Mouse (Mus musculus): Measurements from ENCODE around the gene Leo1. TPM values are rescaled to one million over a fixed set of nuclear protein-coding genes. Genes with fewer than 3 reads are reported as not detected.

Leo1 gene
- total and polyA plus RNA-seq, 2 experiments = 2.1 to 6.3 TPM

DNA sequence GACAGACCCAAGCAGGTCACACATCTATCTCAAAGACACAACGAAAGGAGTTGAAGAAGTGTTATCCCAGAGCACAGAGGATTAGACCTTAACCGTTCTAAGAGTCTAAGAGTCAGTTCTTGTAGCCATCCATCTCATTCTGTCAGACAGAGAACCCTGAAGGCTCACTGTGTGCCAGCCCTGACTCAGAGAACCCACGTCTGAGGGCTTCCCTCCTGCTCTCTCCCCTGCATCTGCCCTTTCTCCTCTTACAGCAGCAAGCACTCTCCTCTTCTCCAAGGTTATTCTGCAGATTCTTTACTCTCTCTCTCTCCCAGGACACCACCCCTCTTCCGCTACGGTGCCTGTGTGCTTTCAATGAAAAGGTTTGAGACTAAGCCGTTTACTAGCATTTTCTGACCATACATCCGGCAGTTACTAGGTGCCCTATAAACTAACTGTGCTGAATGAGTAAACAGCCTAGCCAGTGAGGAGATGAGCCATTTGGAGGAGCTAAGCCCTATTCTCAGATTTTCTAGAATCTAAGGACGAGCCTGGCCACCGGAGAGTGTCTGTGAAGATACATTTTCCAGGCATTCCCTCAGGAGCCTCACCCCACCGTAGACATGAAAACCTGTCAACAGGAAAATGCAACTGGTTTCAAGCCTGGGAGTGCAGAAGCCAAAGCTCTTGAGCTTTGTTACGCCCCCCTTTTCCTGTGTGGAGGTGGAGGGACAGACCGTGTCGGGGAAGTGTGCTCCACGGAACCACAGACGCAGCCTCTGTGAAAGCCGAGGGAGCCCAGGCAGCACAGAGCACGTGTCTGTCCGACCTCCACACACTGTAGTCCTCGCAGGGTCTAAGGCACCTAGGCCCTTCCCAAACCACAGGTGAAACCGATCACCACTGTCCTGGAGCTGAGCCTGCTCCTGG is 39.5 kb upstream of the Leo1 start:
- Histone ChIP-seq H3K9ac (ENCODE audit: low read depth, low read length) (no peak overlapping the region), H3K27me3 (ENCODE audit: control insufficient read depth, insufficient read depth, low read length) (no peaks in the 10 kb centered on the region), H3K79me2 (ENCODE audit: control insufficient read depth, insufficient read depth, low read length) (peaks cover 49% of the 10 kb centered on the region), H3K36me3 (ENCODE audit: control insufficient read depth, insufficient read depth, low read length) (peaks cover 6% of the 10 kb centered on the region; the same call in 1 of the 2 replicates), H3K27ac (replicated peaks; ENCODE audit: insufficient read depth, low read depth, low read length) (no peak overlapping the region), H3K4me1 (ENCODE audit: control insufficient read depth, insufficient read depth, low read length) (peaks cover 10% of the 10 kb centered on the region), H3K4me3 (ENCODE audit: insufficient read depth, low read depth, low read length) (no peak overlapping the region)
- 70% methylated on average over 20 of the region's 20 CpGs for WGBS
- no peak for DNase-seq (ENCODE audit: extremely low read depth, low read depth, low spot score)
- TF ChIP-seq CTCF (IDR thresholded peaks at IDR 0.05; ENCODE audit: low read depth, low read length) (no peak), POLR2A (IDR thresholded peaks at IDR 0.05; ENCODE audit: extremely low read depth, insufficient read depth, low read length) (no peak)

DNA sequence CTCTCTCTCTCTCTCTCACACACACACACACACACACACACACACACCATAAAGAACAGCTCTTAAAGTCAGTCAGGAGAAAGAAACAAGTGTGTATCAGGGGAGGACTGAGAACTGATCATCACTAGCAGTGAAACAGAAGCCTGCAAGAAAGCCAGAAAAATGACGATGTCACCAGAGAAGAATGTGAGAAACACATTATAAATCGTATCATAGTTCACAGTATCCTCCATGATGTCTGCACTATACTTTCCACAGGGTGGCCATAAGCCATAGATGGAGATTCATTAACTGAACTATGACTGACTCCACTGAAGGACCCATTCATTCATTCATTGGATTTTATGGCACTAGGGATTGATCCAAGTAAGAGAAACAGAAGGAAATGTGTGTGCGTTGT is 37.8 kb upstream of the Leo1 start:
- Histone ChIP-seq H3K4me1 (ENCODE audit: control insufficient read depth, insufficient read depth, low read length) (peaks cover 12% of the 10 kb centered on the region), H3K79me2 (ENCODE audit: control insufficient read depth, insufficient read depth, low read length) (peaks cover 52% of the 10 kb centered on the region), H3K4me3 (ENCODE audit: insufficient read depth, low read depth, low read length) (no peak overlapping the region), H3K9ac (ENCODE audit: low read depth, low read length) (no peak overlapping the region), H3K27ac (replicated peaks; ENCODE audit: insufficient read depth, low read depth, low read length) (no peak overlapping the region), H3K36me3 (ENCODE audit: control insufficient read depth, insufficient read depth, low read length) (no peaks in the 10 kb centered on the region), H3K27me3 (ENCODE audit: control insufficient read depth, insufficient read depth, low read length) (no peaks in the 10 kb centered on the region)
- no peak for DNase-seq (ENCODE audit: extremely low read depth, low read depth, low spot score)
- TF ChIP-seq CTCF (IDR thresholded peaks at IDR 0.05; ENCODE audit: low read depth, low read length) (no peak), POLR2A (IDR thresholded peaks at IDR 0.05; ENCODE audit: extremely low read depth, insufficient read depth, low read length) (no peak)
- 77% methylated on average over 3 of the region's 3 CpGs for WGBS

DNA sequence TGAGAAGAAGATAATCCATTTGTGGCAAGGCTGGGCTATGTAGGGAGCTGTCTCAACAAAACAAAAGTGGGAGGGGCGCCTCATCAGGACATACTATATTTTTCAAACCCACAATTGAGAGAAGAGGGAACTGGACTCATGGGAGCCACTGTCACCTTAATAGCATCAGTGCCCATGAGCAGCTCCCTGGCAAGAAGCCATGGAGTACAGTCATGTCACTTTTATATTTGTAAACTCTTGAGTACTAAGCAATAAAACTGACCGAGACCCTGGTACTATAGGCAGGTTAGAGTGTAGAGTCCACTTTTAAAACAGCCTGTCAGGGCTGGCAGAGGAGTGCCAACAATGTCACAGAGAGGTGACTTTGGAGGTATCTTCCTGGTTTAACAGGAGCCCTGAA is 35.2 kb upstream of the Leo1 start:
- Histone ChIP-seq H3K27ac (replicated peaks; ENCODE audit: insufficient read depth, low read depth, low read length) (no peak overlapping the region), H3K36me3 (ENCODE audit: control insufficient read depth, insufficient read depth, low read length) (no peaks in the 10 kb centered on the region), H3K4me3 (ENCODE audit: insufficient read depth, low read depth, low read length) (no peak overlapping the region), H3K9ac (ENCODE audit: low read depth, low read length) (no peak overlapping the region), H3K27me3 (ENCODE audit: control insufficient read depth, insufficient read depth, low read length) (no peaks in the 10 kb centered on the region), H3K4me1 (ENCODE audit: control insufficient read depth, insufficient read depth, low read length) (peaks cover 13% of the 10 kb centered on the region), H3K79me2 (ENCODE audit: control insufficient read depth, insufficient read depth, low read length) (peaks cover 36% of the 10 kb centered on the region)
- no peak for TF ChIP-seq CTCF (IDR thresholded peaks at IDR 0.05; ENCODE audit: low read depth, low read length)
- WGBS = 68% methylated on average over 2 of the region's 2 CpGs
- no peak for DNase-seq (ENCODE audit: extremely low read depth, low read depth, low spot score)

DNA sequence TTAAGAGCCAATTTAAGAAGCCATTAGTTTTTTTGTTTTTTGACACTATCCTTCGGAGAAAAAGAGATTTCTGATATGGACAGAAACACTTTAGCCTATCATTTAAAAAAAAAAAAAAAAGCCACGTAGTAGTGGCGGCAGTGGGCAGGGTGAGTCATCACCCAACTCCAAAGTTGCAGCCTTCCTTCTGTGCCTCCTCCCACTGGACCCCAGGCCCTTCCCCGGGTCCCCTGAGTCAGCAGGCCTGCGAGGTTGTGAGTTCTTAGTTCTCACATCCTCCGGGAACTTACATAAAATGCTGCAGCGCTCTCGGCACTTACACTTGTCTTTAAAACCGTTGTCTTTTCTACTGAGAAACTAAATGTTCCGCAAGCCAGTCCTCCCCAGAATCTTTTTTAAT is 33.5 kb upstream of the Leo1 start:
- 28% methylated on average over 10 of the region's 10 CpGs for WGBS
- DNase-seq (ENCODE audit: extremely low read depth, low read depth, low spot score) = no peak

DNA sequence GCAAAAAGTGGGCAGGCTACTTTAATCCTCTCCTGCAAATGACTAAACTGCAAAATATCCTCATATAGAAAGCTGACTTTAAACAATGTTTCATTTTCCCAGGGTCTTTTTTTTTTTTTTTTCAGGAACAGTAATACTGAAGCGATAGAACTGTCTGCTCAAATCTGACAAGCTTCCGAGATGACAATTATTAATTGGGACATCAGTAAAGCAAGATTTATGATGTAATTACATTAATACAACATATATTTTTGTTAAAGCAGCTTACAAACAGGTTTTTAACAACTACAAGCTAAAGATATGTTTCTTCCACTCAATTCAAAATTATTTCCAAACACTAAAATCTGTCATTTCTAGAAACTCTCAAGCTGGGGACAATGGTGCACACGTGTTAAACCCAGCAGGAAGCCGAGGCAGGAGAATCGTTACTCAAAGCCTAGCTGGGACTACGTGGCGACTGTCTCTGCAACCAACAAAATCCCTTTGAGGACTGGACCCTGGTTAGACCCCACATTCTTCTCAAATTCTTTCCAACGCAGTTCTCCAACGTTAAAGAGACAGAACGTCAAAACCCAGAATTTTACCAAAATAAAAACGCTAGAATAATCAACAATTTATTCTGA is 33.0 kb upstream of the Leo1 start:
- Histone ChIP-seq H3K9ac (ENCODE audit: low read depth, low read length) (peak overlapping the region; percentile 57), H3K4me3 (ENCODE audit: insufficient read depth, low read depth, low read length) (peak overlapping the region; percentile 85), H3K36me3 (ENCODE audit: control insufficient read depth, insufficient read depth, low read length) (no peaks in the 10 kb centered on the region), H3K4me1 (ENCODE audit: control insufficient read depth, insufficient read depth, low read length) (peaks cover 5% of the 10 kb centered on the region), H3K79me2 (ENCODE audit: control insufficient read depth, insufficient read depth, low read length) (peaks cover 18% of the 10 kb centered on the region), H3K27ac (replicated peaks; ENCODE audit: insufficient read depth, low read depth, low read length) (no peak overlapping the region), H3K27me3 (ENCODE audit: control insufficient read depth, insufficient read depth, low read length) (no peaks in the 10 kb centered on the region)
- no peak for TF ChIP-seq POLR2A (IDR thresholded peaks at IDR 0.05; ENCODE audit: extremely low read depth, insufficient read depth, low read length)
- no peak for TF ChIP-seq CTCF (IDR thresholded peaks at IDR 0.05; ENCODE audit: low read depth, low read length)
- WGBS = 7% methylated on average over 11 of the region's 11 CpGs
- DNase-seq (ENCODE audit: extremely low read depth, low read depth, low spot score) = no peak

More for the DNA sequence above, 33.5 kb upstream of the Leo1 start:
- no peak for TF ChIP-seq CTCF (IDR thresholded peaks at IDR 0.05; ENCODE audit: low read depth, low read length)
- TF ChIP-seq POLR2A (IDR thresholded peaks at IDR 0.05; ENCODE audit: extremely low read depth, insufficient read depth, low read length) = no peak
- Histone ChIP-seq H3K27ac (replicated peaks; ENCODE audit: insufficient read depth, low read depth, low read length) (no peak overlapping the region), H3K27me3 (ENCODE audit: control insufficient read depth, insufficient read depth, low read length) (no peaks in the 10 kb centered on the region), H3K36me3 (ENCODE audit: control insufficient read depth, insufficient read depth, low read length) (no peaks in the 10 kb centered on the region), H3K4me1 (ENCODE audit: control insufficient read depth, insufficient read depth, low read length) (peaks cover 5% of the 10 kb centered on the region), H3K4me3 (ENCODE audit: insufficient read depth, low read depth, low read length) (peak overlapping the region; percentile 16; the same call in 1 of the 2 replicates), H3K79me2 (ENCODE audit: control insufficient read depth, insufficient read depth, low read length) (peaks cover 23% of the 10 kb centered on the region), H3K9ac (ENCODE audit: low read depth, low read length) (no peak overlapping the region)

Measured in liver, adult 2 months (tissue).